Mouse (Mus musculus): Measurements from ENCODE around the gene Bst1. TPM values are rescaled to one million over a fixed set of nuclear protein-coding genes. Genes with fewer than 3 reads are reported as not detected.

Gene Bst1
- polyA plus RNA-seq (2014; fragmentation: Illumina TruSeq; extraction: RNeasy Lipid Tissue Mini Kit (QIAGEN cat#74804); ENCODE audit: low read depth, low replicate concordance), result 2.2 TPM

GRCm38 (mm10) chr5:43818695-43819094 lies at the start of gene Bst1:
TSS of gene Bst1 (plus strand) at chr5:43818885.

GRCm38 (mm10) chr5:43821538-43821937 lies 2.9 kb downstream of the Bst1 start, which contains the start of gene Fbxl5:
TSS of gene Fbxl5 (minus strand) at chr5:43821638.

GRCm38 (mm10) chr5:43868253-43868652 lies 49.6 kb downstream of the Bst1 start, which contains the start of gene Cd38:
TSS of gene Cd38 (plus strand) at chr5:43868553.

Other genes with a start within 250 kb of the Bst1 start
- 9.4 TPM for gene Cc2d2a, start 156.5 kb upstream of the Bst1 start, polyA plus RNA-seq (2014; fragmentation: Illumina TruSeq; extraction: RNeasy Lipid Tissue Mini Kit (QIAGEN cat#74804); ENCODE audit: low read depth, low replicate concordance)
- gene Fbxl5, start 2.8 kb downstream of the Bst1 start, polyA plus RNA-seq (2014; fragmentation: Illumina TruSeq; extraction: RNeasy Lipid Tissue Mini Kit (QIAGEN cat#74804); ENCODE audit: low read depth, low replicate concordance), result 43.9 TPM
- gene Cd38, start 49.7 kb downstream of the Bst1 start, polyA plus RNA-seq (2014; fragmentation: Illumina TruSeq; extraction: RNeasy Lipid Tissue Mini Kit (QIAGEN cat#74804); ENCODE audit: low read depth, low replicate concordance), result 10.3 TPM
- gene Gm7879, start 94.3 kb downstream of the Bst1 start, polyA plus RNA-seq (2014; fragmentation: Illumina TruSeq; extraction: RNeasy Lipid Tissue Mini Kit (QIAGEN cat#74804); ENCODE audit: low read depth, low replicate concordance), result not detected
- gene Fgfbp1, start 162.9 kb downstream of the Bst1 start, polyA plus RNA-seq (2014; fragmentation: Illumina TruSeq; extraction: RNeasy Lipid Tissue Mini Kit (QIAGEN cat#74804); ENCODE audit: low read depth, low replicate concordance), result not detected

All from heart, adult 10 weeks (tissue).